Mouse (Mus musculus) CH12.LX (cell line): ENCODE results near the gene Dusp21. TPM values are rescaled to one million over a fixed set of nuclear protein-coding genes. Genes with fewer than 3 reads are reported as not detected.
A peak's percentile ranks its signal among the peaks of the same experiment; 100 is the strongest.

Experiments used
- DNase-seq: peaks from one replicate; pipeline ENCODE4 v3.0.0-alpha.2; 2013; ENCODE audit errors: extremely low read depth
- H3K27ac ChIP-seq: 2 replicates; pipeline ENCODE4 v1.5.1; 2012; ENCODE audit warnings: low read depth, mild to moderate bottlenecking, control low read depth, moderate library complexity; ENCODE audit not compliant: insufficient read depth
- H3K27me3 ChIP-seq: replicated peaks from 2 replicates; pipeline ENCODE3; 2012; ENCODE audit warnings: inconsistent platforms
- H3K36me3 ChIP-seq, 2 experiments: replicated peaks in 1 of 2; 2 replicates each; pipeline versions ENCODE3 to v1.6.1; 2012; ENCODE audit warnings: inconsistent platforms in 1 of 2, low read length in 1 of 2, mild to moderate bottlenecking in 1 of 2, mixed read lengths in 1 of 2, moderate library complexity in 1 of 2; ENCODE audit not compliant: control insufficient read depth in 1 of 2, insufficient read depth in 1 of 2
- H3K4me1 ChIP-seq, 2 experiments: 2 replicates each; pipeline ENCODE4 v1.6.1; 2012; ENCODE audit warnings: inconsistent platforms in 1 of 2, moderate library complexity in 1 of 2; ENCODE audit not compliant: insufficient read depth in 2 of 2, control insufficient read depth in 1 of 2
- H3K4me2 ChIP-seq: 2 replicates; pipeline ENCODE4 v1.6.1; 2012; ENCODE audit warnings: low read depth, mild to moderate bottlenecking, control low read depth; ENCODE audit not compliant: poor library complexity, insufficient read depth, severe bottlenecking
- H3K4me3 ChIP-seq, 3 experiments: fragments of 150-350 bp in 1 of 3; sonication (generic) in 1 of 3; replicated peaks in 1 of 3; 2 replicates each; pipeline versions ENCODE3 to v1.5.1; 2011 to 2012; ENCODE audit warnings: low read depth in 2 of 3, low read length in 2 of 3, mild to moderate bottlenecking in 2 of 3, moderate library complexity in 2 of 3, control low read depth in 1 of 3, improper control_type of control experiment in 1 of 3, inconsistent platforms in 1 of 3, mixed read lengths in 1 of 3; ENCODE audit not compliant: poor library complexity in 1 of 3
- H3K79me2 ChIP-seq: replicated peaks from 2 replicates; pipeline ENCODE4 v1.6.1; 2012; ENCODE audit warnings: mild to moderate bottlenecking, moderate library complexity; ENCODE audit not compliant: control insufficient read depth, poor library complexity, insufficient read depth, severe bottlenecking; ENCODE audit errors: extremely low read depth
- H3K9ac ChIP-seq: 2 replicates; pipeline ENCODE4 v1.6.1; 2012; ENCODE audit warnings: low read depth, mild to moderate bottlenecking, control low read depth, moderate library complexity; ENCODE audit not compliant: insufficient read depth
- H3K9me3 ChIP-seq: replicated peaks from 2 replicates; pipeline ENCODE3; 2012; ENCODE audit warnings: low read length, inconsistent platforms, mixed read lengths
- BHLHE40 ChIP-seq: IDR thresholded peaks from 2 replicates; pipeline ENCODE4 v1.6.1; 2011; ENCODE audit warnings: mild to moderate bottlenecking, low read depth, low read length, improper control_type of control experiment
- CHD2 ChIP-seq: IDR thresholded peaks from 2 replicates; pipeline ENCODE4 v1.6.1; 2011; ENCODE audit warnings: low read length, improper control_type of control experiment
- ELF1 ChIP-seq: IDR thresholded peaks from 2 replicates; pipeline ENCODE4 v1.6.1; 2014; ENCODE audit warnings: low read depth, mild to moderate bottlenecking, inconsistent platforms, low read length, improper control_type of control experiment
- GABPA ChIP-seq: IDR thresholded peaks from 2 replicates; pipeline ENCODE4 v1.6.1; 2012; ENCODE audit warnings: low read depth, low read length, improper control_type of control experiment, inconsistent platforms; ENCODE audit not compliant: insufficient replicate concordance
- HCFC1 ChIP-seq: IDR thresholded peaks from 2 replicates; pipeline ENCODE4 v1.6.1; 2012; ENCODE audit warnings: low read depth, mild to moderate bottlenecking, inconsistent platforms, low read length, improper control_type of control experiment
- JUN ChIP-seq: IDR thresholded peaks from 2 replicates; pipeline ENCODE4 v1.6.1; 2011; ENCODE audit warnings: low read depth, mild to moderate bottlenecking, low read length, improper control_type of control experiment, moderate library complexity; ENCODE audit not compliant: insufficient read depth
- JUND ChIP-seq: conservative IDR thresholded peaks from 2 replicates; pipeline ENCODE4 v1.6.1; 2011; ENCODE audit warnings: low read depth, low read length, improper control_type of control experiment
- KAT2A ChIP-seq: IDR thresholded peaks from 2 replicates; pipeline ENCODE4 v1.6.1; 2012; ENCODE audit warnings: low read length, improper control_type of control experiment, inconsistent platforms; ENCODE audit not compliant: insufficient replicate concordance
- MAFK ChIP-seq: IDR thresholded peaks from 2 replicates; pipeline ENCODE4 v1.6.1; 2011; ENCODE audit warnings: low read length, improper control_type of control experiment; ENCODE audit not compliant: insufficient replicate concordance
- MAX ChIP-seq: IDR thresholded peaks from 2 replicates; pipeline ENCODE4 v1.6.1; 2011; ENCODE audit warnings: low read length, improper control_type of control experiment
- MAZ ChIP-seq: IDR thresholded peaks from 2 replicates; pipeline ENCODE4 v1.6.1; 2012; ENCODE audit warnings: low read depth, mild to moderate bottlenecking, inconsistent platforms, low read length, improper control_type of control experiment, moderate library complexity
- MEF2A ChIP-seq: IDR thresholded peaks from 2 replicates; pipeline ENCODE4 v1.6.1; 2014; ENCODE audit warnings: low read depth, mild to moderate bottlenecking, inconsistent platforms, low read length, improper control_type of control experiment, borderline replicate concordance
- MXI1 ChIP-seq: IDR thresholded peaks from 2 replicates; pipeline ENCODE4 v1.6.1; 2011; ENCODE audit warnings: mild to moderate bottlenecking, low read depth, low read length, improper control_type of control experiment
- NELFE ChIP-seq: IDR thresholded peaks from 2 replicates; pipeline ENCODE4 v1.6.1; 2011; ENCODE audit warnings: low read depth, low read length, improper control_type of control experiment
- NRF1 ChIP-seq: IDR thresholded peaks from 2 replicates; pipeline ENCODE4 v1.6.1; 2014; ENCODE audit warnings: low read depth, mild to moderate bottlenecking, inconsistent platforms, low read length, improper control_type of control experiment, moderate library complexity
- POLR2A ChIP-seq: IDR thresholded peaks from 2 replicates; pipeline ENCODE4 v1.6.1; 2011; ENCODE audit warnings: low read depth, mild to moderate bottlenecking, improper control_type of control experiment, low read length
- SIN3A ChIP-seq: IDR thresholded peaks from 2 replicates; pipeline ENCODE4 v1.6.1; 2012; ENCODE audit warnings: low read length, improper control_type of control experiment, inconsistent platforms
- SMC3 ChIP-seq: IDR thresholded peaks from 2 replicates; pipeline ENCODE4 v1.6.1; 2011; ENCODE audit warnings: low read depth, low read length, improper control_type of control experiment
- TBP ChIP-seq: conservative IDR thresholded peaks from 2 replicates; pipeline ENCODE4 v1.6.1; 2011; ENCODE audit warnings: low read depth, low read length, improper control_type of control experiment
- TCF12 ChIP-seq: IDR thresholded peaks from 2 replicates; pipeline ENCODE4 v1.6.1; 2014; ENCODE audit warnings: low read depth, mild to moderate bottlenecking, inconsistent platforms, low read length, improper control_type of control experiment
- USF1 ChIP-seq: IDR thresholded peaks from 2 replicates; pipeline ENCODE4 v1.6.1; 2014; ENCODE audit warnings: low read depth, mild to moderate bottlenecking, inconsistent platforms, low read length, improper control_type of control experiment
- USF2 ChIP-seq: conservative IDR thresholded peaks from 2 replicates; pipeline ENCODE4 v1.6.1; 2011; ENCODE audit warnings: low read depth, low read length, improper control_type of control experiment
- ZC3H11A ChIP-seq: IDR thresholded peaks from 2 replicates; pipeline ENCODE4 v1.6.1; 2012; ENCODE audit warnings: low read depth, mild to moderate bottlenecking, inconsistent platforms, low read length, improper control_type of control experiment
- ZMIZ1 ChIP-seq: IDR thresholded peaks from 2 replicates; pipeline ENCODE4 v1.6.1; 2012; ENCODE audit warnings: low read depth, mild to moderate bottlenecking, inconsistent platforms, low read length, improper control_type of control experiment
- dilution Hi-C: fragments of 300-500 bp; cut with MboI; formaldehyde crosslinking; loops from 2 replicates; pipeline ENCODE4 v1.14.3; 2020; ENCODE audit warnings: low sequenced_read_pairs; ENCODE audit not compliant: extremely low pct_unique_long_range_greater_than_20kb, extremely low pct_ligation_motif_present
- in situ Hi-C: fragments of 300-500 bp; cut with MboI; formaldehyde crosslinking; loops from 3 replicates; pipeline ENCODE4 v1.14.3; 2019; ENCODE audit warnings: low sequenced_read_pairs, low pct_ligation_motif_present, low pct_unique_long_range_greater_than_20kb, mixed read lengths
- polyA plus RNA-seq: library from polyadenylated mRNA; unstranded; fragments of >175 nt; gene quantifications from 2 replicates; pipeline ENCODE4 v1.2.1, GENCODE M21; 2012; ENCODE audit warnings: low read depth; ENCODE audit not compliant: insufficient read length
- total RNA-seq, 2 experiments: library from RNA; depleted of rRNA; stranded (reverse); fragments of 300-350 nt in 1 of 2; fragments of >200 nt in 1 of 2; gene quantifications; 2 replicates each; pipeline ENCODE4 v1.2.3; 2012 to 2014

The Dusp21 gene
- total and polyA plus RNA-seq, 3 experiments, result not detected

GRCm38 (mm10) chrX:18161796-18162191 is 16.1 kb downstream of the Dusp21 start:
- in situ Hi-C loops, result no loop called here
- H3K36me3 ChIP-seq, result no peaks in the 10 kb centered on the region
- H3K4me1 ChIP-seq, result no peaks in the 10 kb centered on the region
- H3K4me3 ChIP-seq, result peak overlapping the region; percentile 51 to 75 (median 70)
- dilution Hi-C loops, result no loop called here
- peak overlapping the region; percentile 59 for H3K9ac ChIP-seq
- no peak overlapping the region; the same call in 1 of the 2 replicates for H3K4me2 ChIP-seq
- H3K27me3 ChIP-seq, result no peaks in the 10 kb centered on the region
- 0 out of 2 replicates have a peak overlapping the region, but pooled peaks have one; percentile 18 for H3K27ac ChIP-seq
- DNase-seq, result no peak
- H3K79me2 ChIP-seq, result peaks cover 17% of the 10 kb centered on the region
- no peak for TF ChIP-seq MAX
- TF ChIP-seq, all 38 proteins: peak for 0
- H3K9me3 ChIP-seq, result no peaks in the 10 kb centered on the region

- H3K4me1 ChIP-seq, result no peaks in the 10 kb centered on the region
- dilution Hi-C loops, result no loop called here
- peaks cover 18% of the 10 kb centered on the region for H3K79me2 ChIP-seq
- peak within 1 kb of the TSS; percentile 83 for H3K27ac ChIP-seq
- peak within 1 kb of the TSS; percentile 70 to 91 (median 82) for H3K4me3 ChIP-seq
- no peaks in the 10 kb centered on the region for H3K27me3 ChIP-seq
- peak; percentile 93 for DNase-seq
- no peaks in the 10 kb centered on the region for H3K9me3 ChIP-seq
- in situ Hi-C loops, result no loop called here
- peak within 1 kb of the TSS; percentile 68 for H3K9ac ChIP-seq
- H3K36me3 ChIP-seq, result no peaks in the 10 kb centered on the region
- TF ChIP-seq MAFK (no peak), BHLHE40 (peak; percentile 70), HCFC1 (peak; percentile 59; the same call in 1 of the 2 replicates), MXI1 (peak; percentile 42; the same call in 1 of the 2 replicates), NRF1 (0 out of 2 replicates have a peak, but pooled peaks have one; percentile 34), MAX (peak; percentile 96), MAZ (0 out of 2 replicates have a peak, but pooled peaks have one; percentile 53), ZC3H11A (no peak), TCF12 (peak; percentile 56), MEF2A (0 out of 2 replicates have a peak, but pooled peaks have one; percentile 17), TBP (peak; percentile 87), JUN (no peak), KAT2A (0 out of 2 replicates have a peak, but pooled peaks have one; percentile 37), ZMIZ1 (peak; percentile 47; the same call in 1 of the 2 replicates), USF2 (peak; percentile 90), USF1 (peak; percentile 98), POLR2A (peak; percentile 44; the same call in 1 of the 2 replicates), SIN3A (peak; percentile 56; the same call in 1 of the 2 replicates), SMC3 (no peak), ELF1 (peak; percentile 19; the same call in 1 of the 2 replicates), NELFE (0 out of 2 replicates have a peak, but pooled peaks have one; percentile 14), CHD2 (peak; percentile 59; the same call in 1 of the 2 replicates), GABPA (no peak), JUND (no peak)
- TF ChIP-seq, all 38 proteins: peak for 18
- H3K4me2 ChIP-seq, result no peak within 1 kb of the TSS; the same call in 1 of the 2 replicates
These were observed 16.7 kb downstream of the Dusp21 start, which contains the start of gene Kdm6a for GRCm38 (mm10) chrX:18162192-18162857. TSS of gene Kdm6a (plus strand) at chrX:18162575.
